Mouse (Mus musculus): ENCODE data around the gene Spred1.
"Not testable (repeated sequence)": the region's sequence is repeated elsewhere in the genome, so short reads cannot be mapped to it uniquely, and the experiment has no call there.

Spred1 gene

GRCm38 (mm10) chr2:117119291-117120245 is 1.6 kb upstream of the Spred1 start:
- DNase-seq (ENCODE audit: low read depth, low spot score), result peak; percentile 70

GRCm38 (mm10) chr2:117120246-117121211 is 645 bp upstream of the Spred1 start:
- DNase-seq (ENCODE audit: low read depth, low spot score), result peak; percentile 84

- no peak for DNase-seq (ENCODE audit: low read depth, low spot score)
Measured at GRCm38 (mm10) chr2:117121984-117122605, 921 bp downstream of the Spred1 start.

DNA sequence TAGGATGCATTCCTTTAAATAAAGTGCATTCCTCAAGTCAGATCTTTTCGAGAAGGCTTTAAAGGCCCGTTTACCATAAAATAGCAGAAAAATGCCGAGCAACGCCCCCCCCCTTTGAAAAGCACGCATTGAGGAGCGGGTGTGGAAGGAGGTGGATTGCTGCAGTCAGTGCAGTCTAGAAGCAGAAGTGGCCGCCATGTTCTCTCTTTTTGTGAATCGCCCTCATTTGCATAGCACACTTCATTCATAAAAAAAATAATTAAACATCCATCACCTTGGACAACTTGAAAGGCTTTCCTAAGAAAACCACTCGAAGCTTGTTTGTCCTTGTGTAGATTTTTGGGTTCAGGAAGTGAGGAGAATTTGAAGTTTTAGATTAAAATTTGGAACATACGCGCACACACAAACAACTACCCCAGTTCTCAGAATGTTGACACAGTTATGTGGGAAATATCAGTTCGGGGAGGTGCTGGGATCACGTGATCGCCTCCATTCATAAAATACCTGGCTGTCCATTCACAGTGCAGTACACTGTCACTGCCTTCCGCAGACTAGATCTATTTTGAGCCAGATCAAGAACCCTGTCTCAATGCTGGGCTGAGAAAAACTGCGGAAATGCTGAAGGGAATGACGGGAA is 1.6 kb downstream of the Spred1 start:
- no peak for DNase-seq (ENCODE audit: low read depth, low spot score)

- DNase-seq (ENCODE audit: low read depth, low spot score), result no peak
Measured at GRCm38 (mm10) chr2:117123701-117124100, 2.5 kb downstream of the Spred1 start.

DNA sequence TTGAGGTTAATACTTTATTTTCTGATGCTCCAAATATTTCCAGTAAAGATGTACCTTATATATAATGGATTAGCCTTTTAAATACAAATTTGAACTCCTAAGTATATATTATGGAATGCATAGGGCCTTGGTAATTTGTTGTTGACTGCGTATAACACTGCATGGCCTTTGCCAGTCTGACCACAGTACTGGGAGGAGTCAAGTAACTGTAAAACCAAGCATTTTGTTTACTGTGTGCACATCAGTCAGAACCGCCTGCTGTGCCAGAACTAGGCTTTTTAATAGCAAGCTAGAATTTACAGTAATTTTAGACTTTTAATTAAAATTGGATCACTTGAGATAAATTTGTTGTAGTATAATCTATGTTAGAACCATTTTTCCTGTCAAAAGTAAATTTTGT is 3.7 kb downstream of the Spred1 start:
- DNase-seq (ENCODE audit: low read depth, low spot score), result no peak

- no peak for DNase-seq (ENCODE audit: low read depth, low spot score)
Measured at GRCm38 (mm10) chr2:117129156-117129555, 8.0 kb downstream of the Spred1 start.

GRCm38 (mm10) chr2:117131041-117131440 is 9.9 kb downstream of the Spred1 start:
- not testable (repeated sequence) for DNase-seq (ENCODE audit: low read depth, low spot score)

DNA sequence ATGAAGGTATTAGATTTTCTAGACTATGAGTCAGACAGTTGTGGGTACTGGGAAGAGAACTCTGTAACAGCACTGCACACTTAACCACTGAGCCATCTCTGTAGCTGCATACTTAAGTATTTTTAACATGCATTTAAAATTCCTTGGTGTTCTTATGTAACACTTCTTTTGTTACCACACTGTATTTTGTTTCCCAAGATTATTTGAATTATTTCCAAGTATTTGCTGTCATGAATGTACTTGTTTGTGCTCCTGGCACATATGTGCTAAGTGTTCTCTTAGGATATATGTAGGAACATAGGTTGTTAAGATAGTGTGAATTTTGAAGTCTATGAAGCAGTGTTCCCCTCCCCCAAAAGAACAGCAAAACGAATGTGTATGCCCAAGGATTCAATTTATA is 10.7 kb downstream of the Spred1 start:
- DNase-seq (ENCODE audit: low read depth, low spot score), result no peak

GRCm38 (mm10) chr2:117133541-117133940 is 12.4 kb downstream of the Spred1 start:
- DNase-seq (ENCODE audit: low read depth, low spot score), result no peak

DNA sequence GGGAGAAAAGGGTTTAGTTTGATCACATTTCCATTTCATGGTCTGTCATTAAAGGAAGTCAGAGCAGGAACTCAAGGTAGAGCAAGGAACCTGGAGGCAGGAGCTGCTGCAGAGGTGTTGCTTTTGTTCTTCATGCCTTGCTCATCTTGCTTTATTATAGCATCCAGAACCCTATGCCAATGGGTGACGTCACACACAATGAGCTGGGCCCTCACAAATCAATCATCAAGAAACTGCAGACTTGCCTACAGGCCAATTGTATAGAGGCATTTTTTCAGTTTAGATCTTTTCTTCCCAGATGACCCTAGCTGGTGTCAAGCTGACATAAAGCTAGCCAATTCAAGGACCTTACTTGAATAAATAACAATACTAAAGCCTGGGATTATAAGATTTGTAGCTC is 16.6 kb downstream of the Spred1 start:
- DNase-seq (ENCODE audit: low read depth, low spot score), result no peak

- no peak for DNase-seq (ENCODE audit: low read depth, low spot score)
Measured at GRCm38 (mm10) chr2:117138932-117139331, 17.8 kb downstream of the Spred1 start.

DNA sequence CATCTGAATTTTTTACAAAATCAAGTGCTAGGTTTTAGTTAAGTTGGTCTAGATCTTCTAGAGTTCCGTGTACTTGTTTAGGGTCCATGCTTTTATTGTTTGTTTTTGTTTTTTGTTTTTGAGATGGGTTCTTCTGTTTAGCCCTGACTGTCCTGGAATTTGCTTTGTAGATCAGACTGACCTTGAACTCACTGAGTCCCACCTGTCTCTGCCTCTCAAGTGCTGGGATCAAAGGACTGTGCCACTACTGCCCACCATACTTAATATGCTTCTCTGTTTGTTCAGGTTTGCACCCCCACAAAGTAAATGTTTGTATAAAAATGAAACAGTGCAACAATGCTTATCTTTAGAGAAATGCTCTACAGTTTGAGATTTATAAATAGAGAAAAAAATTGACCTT is 18.8 kb downstream of the Spred1 start:
- DNase-seq (ENCODE audit: low read depth, low spot score), result no peak

DNA sequence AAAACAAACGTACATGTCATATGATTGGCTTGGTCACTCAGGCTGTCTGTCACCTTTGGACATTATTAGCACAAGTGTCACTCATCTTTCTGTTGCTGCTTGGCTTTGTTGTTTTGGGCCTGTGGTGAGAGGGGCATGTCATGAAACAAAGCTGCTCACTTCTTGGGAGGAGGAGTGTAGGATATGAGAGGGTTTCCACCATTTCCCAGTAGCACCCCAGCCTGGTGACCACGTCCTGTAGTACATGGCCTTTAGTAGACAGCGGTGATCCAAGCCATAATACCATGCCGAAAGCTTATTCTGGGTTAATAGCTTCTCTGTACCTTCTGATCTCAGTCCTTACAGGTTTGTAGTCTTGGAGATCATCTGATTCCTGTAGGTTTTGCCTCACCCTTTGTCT is 21.9 kb downstream of the Spred1 start:
- DNase-seq (ENCODE audit: low read depth, low spot score), result no peak

DNA sequence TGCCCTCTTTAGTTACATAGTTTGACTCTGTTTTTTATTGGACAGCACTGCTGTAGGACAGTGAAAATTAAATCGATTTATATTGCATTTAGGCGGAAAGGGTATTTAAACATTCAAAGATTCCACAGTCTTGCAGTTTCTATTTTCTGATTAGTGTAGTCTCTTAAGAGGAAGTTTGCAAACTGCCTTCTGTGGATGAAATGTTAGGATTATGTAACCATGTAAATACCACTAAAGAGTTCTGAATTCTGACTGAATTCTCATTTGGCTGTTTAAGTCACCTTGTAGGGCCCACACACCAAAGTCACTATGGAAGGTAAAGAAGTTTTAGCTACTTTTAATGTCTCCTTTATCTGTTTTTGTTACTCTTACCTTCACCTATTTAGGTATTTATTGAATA is 24.9 kb downstream of the Spred1 start:
- no peak for DNase-seq (ENCODE audit: low read depth, low spot score)

DNA sequence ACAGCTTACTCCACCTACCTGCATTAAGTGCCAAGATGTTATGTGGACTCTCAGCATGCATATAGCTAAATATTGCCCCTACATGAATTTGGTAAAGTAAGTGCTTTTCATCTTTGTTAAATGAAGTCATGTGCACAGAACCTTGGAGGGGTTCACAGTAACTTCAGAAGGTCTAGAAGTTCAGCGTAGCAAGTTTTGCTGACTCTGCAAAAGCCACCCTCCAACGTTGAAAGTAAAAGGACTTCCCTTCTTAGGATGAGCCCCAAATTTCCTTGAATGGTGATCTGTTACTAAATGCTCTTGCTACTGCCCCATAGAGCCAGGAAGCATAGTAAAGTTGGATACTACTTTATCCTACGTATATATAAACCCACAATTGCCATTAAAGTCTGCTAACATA is 25.4 kb downstream of the Spred1 start:
- no peak for DNase-seq (ENCODE audit: low read depth, low spot score)

DNA sequence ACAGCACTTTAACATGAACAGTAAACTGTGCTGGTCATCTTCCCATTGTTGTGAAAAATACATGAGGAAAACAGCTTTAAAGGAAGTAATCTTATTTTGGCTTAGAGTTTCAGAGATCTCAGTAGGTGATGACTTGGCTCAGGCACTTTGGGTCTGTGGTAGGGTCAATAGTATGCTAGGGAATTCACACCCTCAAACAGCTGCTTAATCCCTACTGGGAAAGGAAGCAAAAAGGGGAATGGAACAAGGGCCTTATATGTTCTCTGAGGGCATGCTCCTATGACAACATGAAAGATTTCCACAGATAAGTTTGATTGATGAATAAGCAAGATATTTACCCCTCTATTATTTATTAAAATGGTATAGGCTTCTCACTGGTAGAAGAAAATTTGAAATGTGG is 31.0 kb downstream of the Spred1 start:
- no peak for DNase-seq (ENCODE audit: low read depth, low spot score)

DNA sequence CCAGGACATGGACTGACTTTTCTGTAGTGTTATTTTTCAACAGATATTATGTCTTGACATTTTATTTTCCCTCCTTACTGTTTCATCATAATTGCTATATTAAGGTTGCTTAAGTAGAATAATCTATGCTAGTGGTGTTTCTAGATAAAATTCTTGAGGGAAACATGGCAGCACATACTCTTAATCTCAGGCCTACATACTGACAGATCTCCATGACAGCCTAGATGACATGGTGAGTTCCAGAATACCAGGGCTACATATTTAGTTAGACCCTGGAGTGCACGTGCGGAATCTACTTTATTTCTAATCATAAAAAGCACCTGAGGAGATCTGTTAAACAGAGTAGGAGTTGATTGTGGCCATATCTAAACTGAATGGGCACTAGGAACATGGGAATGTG is 47.2 kb downstream of the Spred1 start:
- DNase-seq (ENCODE audit: low read depth, low spot score), result no peak

DNA sequence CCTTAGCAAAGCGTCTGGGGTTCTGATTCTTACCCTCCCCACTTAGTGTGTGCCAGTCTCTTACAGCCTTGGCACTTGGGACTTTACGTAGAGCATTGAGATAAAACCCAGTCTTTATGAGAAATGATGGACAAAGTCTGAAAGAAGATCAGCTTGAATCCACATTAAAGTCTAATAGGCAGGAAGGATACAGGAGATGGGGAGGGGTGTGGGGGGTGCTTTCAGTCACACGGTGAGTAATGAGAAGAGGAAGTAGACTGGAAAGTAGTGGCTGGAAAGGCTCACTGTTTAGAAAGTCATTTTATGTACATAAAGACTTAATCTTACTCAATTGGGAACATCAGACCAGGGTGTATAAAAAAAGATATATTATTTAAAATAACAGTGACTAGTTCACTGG is 47.9 kb downstream of the Spred1 start:
- no peak for DNase-seq (ENCODE audit: low read depth, low spot score)

- no peak for DNase-seq (ENCODE audit: low read depth, low spot score)
Measured at GRCm38 (mm10) chr2:117172981-117173380, 51.8 kb downstream of the Spred1 start.

- DNase-seq (ENCODE audit: low read depth, low spot score), result no peak
Measured at GRCm38 (mm10) chr2:117176066-117176465, 54.9 kb downstream of the Spred1 start.
